Mouse (Mus musculus): ENCODE results near the gene Ube2dnl1. TPM values are rescaled to one million over a fixed set of nuclear protein-coding genes. Genes with fewer than 3 reads are reported as not detected.

Gene Ube2dnl1
- not detected for total RNA-seq (2021)
- long read RNA-seq, experiment 1 = 0 reads
- long read RNA-seq, experiment 2 = 0 reads

GRCm38 (mm10) chrX:114904712-114905111, at the start of gene Ube2dnl1:
Ube2dnl1 (plus strand) TSS chrX:114905012.
- no peak for DNase-seq

GRCm38 (mm10) chrX:114895489-114895888, 9.3 kb upstream of the Ube2dnl1 start:
- no peak for DNase-seq

GRCm38 (mm10) chrX:114897506-114897905, 7.3 kb upstream of the Ube2dnl1 start:
- no peak for DNase-seq

GRCm38 (mm10) chrX:114903391-114903790, 1.4 kb upstream of the Ube2dnl1 start:
- DNase-seq = no peak

GRCm38 (mm10) chrX:114907282-114907681, 2.5 kb downstream of the Ube2dnl1 start, which contains the start of gene Ube2dnl2:
Ube2dnl2 (plus strand) TSS chrX:114907582.
- no peak for DNase-seq

GRCm38 (mm10) chrX:114955066-114955465, 50.3 kb downstream of the Ube2dnl1 start:
- peak in 1 of 2 experiments; percentile 1 for DNase-seq

Other genes with a start within 250 kb of the Ube2dnl1 start
- gene Ube2dnl2, start 2.6 kb downstream of the Ube2dnl1 start, total RNA-seq (2021) = not detected

Measured in heart, adult 18-20 months (tissue).